Mouse (Mus musculus) embryonic stem cell, embryonic (primary cell): Measurements from ENCODE around the gene Dpp6.

Experiments
- CTCF ChIA-PET, 4 experiments: fragments of 300-600 bp in 2 of 4; fragments of 350-600 bp in 2 of 4; sonication (Branson Sonifier 250); formaldehyde crosslinking; loops; one replicate each; lab custom pipeline; 2022; ENCODE audit warnings: inconsistent platforms in 2 of 4; lab: Charles Lee
- POLR2A ChIA-PET, 4 experiments: fragments of 300-600 bp in 2 of 4; fragments of 350-600 bp in 2 of 4; sonication (Branson Sonifier 250); formaldehyde crosslinking; loops; one replicate each; lab custom pipeline; 2022; ENCODE audit warnings: antibody characterized with exemption in 4 of 4, inconsistent platforms in 1 of 4; lab: Charles Lee

Dpp6 gene

DNA sequence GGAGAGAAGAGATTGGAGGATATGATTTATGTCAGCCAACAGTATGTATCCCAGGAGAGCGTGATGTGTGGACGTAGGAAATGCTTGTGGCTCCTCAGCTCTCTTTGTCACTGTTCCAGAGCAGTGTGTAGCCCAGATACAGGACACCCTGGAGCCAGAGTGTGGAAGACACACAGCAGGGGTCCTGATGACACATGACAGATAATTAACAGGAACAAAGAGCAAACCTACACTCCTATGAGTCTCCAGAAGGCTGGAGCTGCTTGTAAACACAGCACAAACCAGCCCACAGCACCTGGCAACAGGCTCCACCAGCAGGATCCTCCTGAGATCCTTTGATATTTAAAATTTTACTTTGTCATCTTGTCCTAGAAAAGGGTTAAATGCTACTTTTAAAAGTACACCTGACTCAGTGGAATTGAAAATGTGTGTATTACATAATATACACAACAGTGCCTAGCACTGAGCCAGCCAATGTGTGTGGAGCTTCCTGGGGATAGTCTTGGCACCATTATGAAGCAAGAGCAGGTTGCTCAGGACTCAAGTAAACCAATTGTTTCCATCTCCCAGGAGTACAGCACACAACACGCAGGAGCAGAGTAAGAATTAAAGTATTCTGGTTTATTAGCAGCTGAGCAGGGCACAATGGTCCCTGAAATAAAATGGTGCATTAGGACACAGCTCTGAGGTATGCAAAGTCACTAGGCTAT, 115.6 kb downstream of the Dpp6 start:
- CTCF ChIA-PET, result interaction anchor here in 2 of 4 experiments (0.5 to 1.2 kb wide), 4 partner anchors 85 to 142 kb away, joined by 3 read pairs; no protein-coding TSS in a partner anchor

DNA sequence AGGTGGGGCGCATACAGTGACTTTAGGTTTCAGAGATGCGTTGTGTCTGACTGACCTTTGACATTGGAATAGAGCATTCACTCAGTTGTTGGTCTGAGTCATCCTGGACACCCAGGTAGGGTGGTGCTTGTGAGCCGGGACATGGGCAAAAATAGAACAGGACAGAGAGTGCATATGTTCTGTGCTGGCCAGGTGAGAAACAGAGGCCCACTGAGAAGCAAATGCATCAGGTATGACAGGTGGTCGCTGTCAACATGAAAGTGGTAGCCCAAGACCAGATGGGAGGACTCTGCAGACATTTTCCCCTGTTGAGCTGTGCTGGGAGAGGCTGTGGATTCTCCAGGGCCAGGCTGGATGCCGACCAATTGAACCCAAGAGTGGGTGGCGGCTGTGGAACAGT, 117.9 kb downstream of the Dpp6 start:
- ChIA-PET POLR2A (no interaction called here), CTCF (no interaction called here)

More for the DNA sequence above, 115.6 kb downstream of the Dpp6 start:
- POLR2A ChIA-PET, result interaction anchor here in 3 of 4 experiments (0.7 to 2.3 kb wide), 5 partner anchors 21 to 584 kb away, joined by 3 to 13 read pairs (median 3); no protein-coding TSS in a partner anchor

DNA sequence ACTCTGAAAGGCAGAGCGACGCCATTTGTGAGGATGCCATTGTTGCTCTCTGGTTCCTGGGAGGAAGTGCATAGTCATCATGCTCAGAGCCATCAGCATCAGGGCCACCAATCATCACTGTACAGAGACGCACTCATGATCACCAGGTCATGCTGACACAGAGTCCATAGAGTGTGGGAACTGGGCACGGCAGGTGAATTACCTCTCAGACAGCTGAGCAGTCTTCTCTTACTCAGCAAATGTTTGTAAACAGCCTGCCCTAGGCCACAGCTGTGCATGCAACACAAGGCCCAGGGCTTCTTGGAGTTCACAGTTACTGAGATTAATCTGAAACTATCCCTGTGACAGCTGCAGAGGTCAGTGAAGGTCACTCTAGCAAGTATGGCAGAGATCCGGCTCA, 124.5 kb downstream of the Dpp6 start:
- CTCF ChIA-PET, result no interaction called here
- POLR2A ChIA-PET, result no interaction called here

DNA sequence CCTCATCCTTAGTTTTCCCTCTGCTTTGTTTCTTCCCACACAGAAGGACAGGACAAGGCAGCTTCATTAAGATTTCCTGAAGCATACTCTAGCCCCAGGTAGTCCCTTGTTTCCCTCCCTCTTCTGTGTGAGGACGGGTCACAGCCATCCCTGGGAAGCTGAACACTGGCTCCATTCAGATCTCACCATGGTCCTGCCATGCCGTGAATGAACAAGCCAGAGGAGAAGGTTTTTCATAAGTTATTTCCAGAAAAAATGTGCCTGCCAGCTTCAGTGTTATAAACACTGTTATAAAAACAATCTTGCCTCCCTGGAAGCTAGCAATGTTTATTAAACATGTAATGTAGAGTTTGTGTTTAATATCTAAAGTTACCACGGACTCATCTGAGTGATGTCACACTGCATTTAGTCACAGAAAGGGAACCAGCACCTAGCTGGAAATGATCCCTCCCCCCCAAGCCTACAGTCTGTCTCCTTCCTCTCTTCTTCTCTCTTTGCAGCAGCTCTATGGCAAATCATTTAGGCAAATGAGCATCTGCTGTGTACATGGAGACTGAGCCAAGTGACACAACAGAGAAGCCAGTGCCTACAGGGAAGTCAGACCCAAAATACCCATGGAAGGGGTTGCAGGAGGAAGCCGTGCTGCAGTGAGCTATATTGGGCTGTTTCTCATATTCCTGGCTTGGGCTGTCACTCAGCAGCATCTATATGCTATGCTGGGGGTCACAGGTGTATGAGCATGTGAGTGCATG, 128.3 kb downstream of the Dpp6 start:
- CTCF ChIA-PET, result no interaction called here
- POLR2A ChIA-PET, result interaction anchor here in 1 of 4 experiments (0.5 to 0.8 kb wide), 3 partner anchors 36 to 669 kb away, joined by 3 read pairs; no protein-coding TSS in a partner anchor

DNA sequence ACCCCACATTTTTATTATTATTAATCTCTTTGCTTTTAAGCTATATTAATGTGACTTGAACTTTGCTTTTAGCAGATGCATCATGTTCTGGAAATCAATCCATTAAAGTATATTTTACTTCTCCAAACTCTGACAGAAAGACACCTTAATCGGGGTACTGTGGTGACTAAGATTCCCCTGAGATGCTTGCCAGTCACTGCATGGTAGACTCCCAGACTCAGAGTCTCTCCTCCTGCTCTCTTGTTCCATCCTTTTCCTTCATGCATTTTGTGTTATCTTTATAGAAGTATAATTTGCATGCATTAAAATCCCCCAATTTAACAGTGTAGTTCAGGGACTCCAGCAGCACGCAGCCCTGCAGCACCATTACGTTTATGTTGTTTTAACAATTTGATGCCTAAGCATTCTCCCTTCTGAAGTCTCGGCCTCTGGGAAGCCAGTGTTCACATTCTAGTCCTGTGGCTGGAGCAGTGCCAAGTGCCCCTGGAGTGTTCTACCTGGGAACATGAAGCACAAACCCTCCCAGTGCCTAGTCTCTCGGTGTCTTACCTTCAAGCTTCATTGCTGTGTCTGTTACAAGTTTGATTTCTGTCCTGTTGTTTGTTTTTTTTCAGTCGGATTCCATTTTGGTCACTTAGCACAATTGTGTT, 153.1 kb downstream of the Dpp6 start:
- ChIA-PET CTCF (no interaction called here), POLR2A (interaction anchor here in 1 of 4 experiments (0.6 kb wide), 1 partner anchor 452 kb away, joined by 4 read pairs; no protein-coding TSS in a partner anchor)

DNA sequence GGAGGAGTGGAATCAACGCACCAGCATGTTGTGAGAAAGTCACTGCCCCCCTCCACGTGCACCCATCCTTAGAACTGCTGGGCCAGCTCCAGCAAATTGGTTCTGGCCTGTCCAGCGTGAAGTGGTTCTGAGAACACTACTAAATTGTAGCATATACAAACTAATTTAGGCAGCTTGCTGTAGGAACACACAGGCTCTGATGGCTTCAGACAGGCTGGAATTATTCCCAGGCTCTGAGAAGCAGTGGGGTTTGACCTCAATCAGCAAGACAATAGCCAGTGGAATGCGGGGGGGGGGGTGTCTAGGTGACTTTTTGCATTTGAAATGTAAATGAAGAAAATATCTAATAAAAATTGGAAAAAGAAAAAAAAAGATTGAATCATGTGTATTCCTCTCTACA, 156.2 kb downstream of the Dpp6 start:
- ChIA-PET POLR2A (interaction anchor here in 2 of 4 experiments (0.6 kb wide), 2 partner anchors 8 to 662 kb away, joined by 3 to 8 read pairs; no protein-coding TSS in a partner anchor), CTCF (no interaction called here)

DNA sequence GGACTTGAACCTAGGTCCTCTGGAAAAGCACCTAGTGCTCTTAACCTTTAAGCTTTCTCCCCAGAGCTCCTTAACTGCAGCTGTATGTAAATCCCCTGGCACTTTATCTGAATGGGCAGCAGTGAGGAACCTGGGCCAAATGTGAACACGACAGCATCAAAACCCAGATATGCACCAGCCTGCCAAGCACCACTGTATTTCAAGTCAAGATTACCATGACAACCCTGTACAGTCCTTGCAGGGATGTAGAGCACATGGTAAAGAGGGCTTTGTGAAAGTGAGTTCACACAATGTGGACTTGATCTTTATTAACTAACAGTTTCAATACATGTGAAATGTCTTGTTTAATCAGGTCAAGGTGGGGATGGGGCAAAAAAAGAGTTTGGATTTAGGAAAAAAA, 162.3 kb downstream of the Dpp6 start:
- CTCF ChIA-PET, result no interaction called here
- POLR2A ChIA-PET, result no interaction called here

DNA sequence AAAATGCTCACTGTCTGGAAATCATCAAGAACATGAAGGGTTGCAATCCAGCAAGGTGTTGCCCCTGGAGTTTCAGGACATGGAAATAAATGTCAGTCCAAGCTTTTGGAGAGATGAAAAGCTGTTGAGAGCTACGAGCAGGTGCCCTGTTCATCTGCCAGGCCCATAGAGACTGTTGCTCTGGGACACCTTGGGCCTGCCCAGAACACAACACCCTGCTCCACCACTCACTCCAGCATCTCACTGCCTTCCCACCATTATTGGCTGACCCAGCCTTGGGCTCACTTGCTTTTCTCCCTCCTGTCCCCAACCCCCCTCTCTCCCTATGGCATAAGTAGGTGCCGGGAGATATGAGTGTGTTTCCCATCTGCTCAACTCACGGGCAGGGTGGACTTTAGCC, 162.8 kb downstream of the Dpp6 start:
- POLR2A ChIA-PET, result no interaction called here
- CTCF ChIA-PET, result no interaction called here

DNA sequence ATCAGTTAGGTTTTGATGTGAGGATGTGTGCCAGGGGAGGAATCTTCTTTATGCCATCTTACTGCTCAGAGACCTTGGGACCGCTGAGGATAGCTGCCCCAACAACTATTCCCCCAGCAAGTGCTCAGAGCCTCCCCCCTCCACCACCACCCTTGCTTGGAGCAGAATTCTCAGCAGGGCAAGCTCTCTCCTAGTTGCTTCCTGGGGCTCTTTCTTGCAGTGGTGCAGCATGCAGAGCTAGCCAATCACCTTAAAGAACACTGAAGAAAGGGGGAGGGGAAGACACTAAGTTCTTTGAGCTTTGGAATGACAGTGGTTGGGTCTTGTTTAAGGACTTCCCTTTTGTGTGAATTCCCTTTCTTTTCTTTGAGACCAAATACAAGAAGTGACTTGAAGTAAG, 168.1 kb downstream of the Dpp6 start:
- POLR2A ChIA-PET, result interaction anchor here in 2 of 4 experiments (0.7 kb wide), 2 partner anchors 171 to 1125 kb away, joined by 3 to 5 read pairs; no protein-coding TSS in a partner anchor
- CTCF ChIA-PET, result no interaction called here

DNA sequence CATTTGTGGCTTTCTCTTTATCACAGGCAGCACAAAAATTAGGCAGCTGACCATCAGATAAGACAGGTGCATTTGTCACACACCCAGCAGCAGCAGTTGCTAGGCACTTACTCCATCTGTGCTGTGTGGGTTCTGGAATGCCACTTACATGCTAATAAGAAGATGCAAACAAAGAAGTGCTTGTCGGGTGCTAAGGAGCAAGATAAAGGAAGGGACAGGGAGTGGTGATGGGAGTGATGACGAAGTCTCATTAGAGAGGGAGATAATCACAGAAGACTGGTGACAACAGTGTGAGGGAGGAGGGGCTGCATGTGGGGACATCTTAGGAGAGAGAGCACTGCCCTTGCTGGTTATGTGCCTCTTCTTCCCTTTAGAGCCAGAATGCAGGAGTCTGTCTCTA, 174.6 kb downstream of the Dpp6 start:
- ChIA-PET POLR2A (interaction anchor here in 1 of 4 experiments (0.6 kb wide), 1 partner anchor 553 kb away, joined by 3 read pairs; no protein-coding TSS in a partner anchor), CTCF (interaction anchor here in 3 of 4 experiments (0.7 to 1.0 kb wide), 5 partner anchors 9 to 574 kb away, joined by 3 to 4 read pairs (median 3); no protein-coding TSS in a partner anchor)

DNA sequence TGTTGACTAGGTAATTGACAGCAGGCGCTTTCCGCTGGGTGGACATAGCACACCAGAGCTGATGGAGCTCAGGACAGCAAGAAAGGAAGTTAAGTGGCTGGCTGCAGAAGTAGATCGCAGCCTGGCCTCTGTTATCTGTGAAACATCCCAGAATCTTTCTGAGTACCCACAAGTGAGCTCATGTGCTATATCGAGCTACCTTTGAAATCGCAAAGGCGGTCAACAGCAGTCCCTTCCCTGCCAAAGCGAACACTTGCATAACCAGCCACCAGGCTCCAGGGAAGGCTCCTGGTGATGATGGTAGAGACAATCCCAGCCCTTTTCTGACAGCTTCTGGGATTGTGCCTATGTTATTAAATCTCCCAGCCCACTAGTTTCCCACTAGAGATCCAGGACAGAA, 186.5 kb downstream of the Dpp6 start:
- ChIA-PET CTCF (no interaction called here), POLR2A (interaction anchor here in 1 of 4 experiments (0.6 kb wide), 1 partner anchor 261 kb away, joined by 3 read pairs; no protein-coding TSS in a partner anchor)

DNA sequence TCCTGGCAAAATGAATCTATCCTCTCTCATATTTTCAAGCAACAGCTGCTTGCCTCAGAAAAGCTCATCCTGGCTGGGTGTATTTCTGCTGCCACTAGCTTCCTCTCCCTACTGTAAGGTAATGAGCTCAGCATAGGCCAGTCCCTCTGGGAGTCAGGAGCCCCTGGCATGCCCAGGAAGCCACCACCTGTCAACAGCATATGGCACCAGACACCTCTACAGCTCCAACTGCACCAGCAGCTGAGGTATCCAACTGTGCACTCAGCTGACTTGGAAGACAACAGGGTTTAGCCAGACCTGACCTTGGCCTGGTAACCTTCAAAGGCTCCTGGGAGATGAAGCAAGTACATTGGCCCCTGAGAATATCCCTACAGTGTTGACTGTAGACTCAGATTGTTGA, 192.2 kb downstream of the Dpp6 start:
- CTCF ChIA-PET, result interaction anchor here in 2 of 4 experiments (1.2 to 1.8 kb wide), 2 partner anchors 8 kb away, joined by 3 to 5 read pairs; no protein-coding TSS in a partner anchor
- POLR2A ChIA-PET, result no interaction called here

DNA sequence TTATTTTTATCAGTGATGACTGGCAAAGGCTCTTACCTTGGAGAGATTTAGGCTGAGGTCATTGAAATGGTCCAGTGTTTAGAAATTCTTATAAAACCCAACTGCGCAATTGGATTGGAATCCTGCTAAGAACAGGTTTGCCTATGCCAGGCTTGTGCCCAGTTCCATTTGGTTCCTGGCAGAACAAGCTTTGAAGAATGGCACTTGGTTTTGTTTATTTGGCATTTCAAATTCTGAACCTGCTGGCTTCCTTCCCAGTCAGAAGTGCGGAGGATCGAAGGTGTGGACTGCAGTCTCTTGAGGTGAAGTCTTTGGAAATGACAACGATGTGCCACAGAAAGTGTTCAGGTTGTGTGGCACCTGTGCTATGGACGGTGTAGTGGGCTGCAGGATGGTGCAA, 193.6 kb downstream of the Dpp6 start:
- ChIA-PET POLR2A (interaction anchor here in 1 of 4 experiments (1.3 kb wide), 1 partner anchor 21 kb away, joined by 3 read pairs; no protein-coding TSS in a partner anchor), CTCF (interaction anchor here in 2 of 4 experiments (0.6 to 1.8 kb wide), 2 partner anchors 9 to 82 kb away, joined by 3 to 5 read pairs; no protein-coding TSS in a partner anchor)

DNA sequence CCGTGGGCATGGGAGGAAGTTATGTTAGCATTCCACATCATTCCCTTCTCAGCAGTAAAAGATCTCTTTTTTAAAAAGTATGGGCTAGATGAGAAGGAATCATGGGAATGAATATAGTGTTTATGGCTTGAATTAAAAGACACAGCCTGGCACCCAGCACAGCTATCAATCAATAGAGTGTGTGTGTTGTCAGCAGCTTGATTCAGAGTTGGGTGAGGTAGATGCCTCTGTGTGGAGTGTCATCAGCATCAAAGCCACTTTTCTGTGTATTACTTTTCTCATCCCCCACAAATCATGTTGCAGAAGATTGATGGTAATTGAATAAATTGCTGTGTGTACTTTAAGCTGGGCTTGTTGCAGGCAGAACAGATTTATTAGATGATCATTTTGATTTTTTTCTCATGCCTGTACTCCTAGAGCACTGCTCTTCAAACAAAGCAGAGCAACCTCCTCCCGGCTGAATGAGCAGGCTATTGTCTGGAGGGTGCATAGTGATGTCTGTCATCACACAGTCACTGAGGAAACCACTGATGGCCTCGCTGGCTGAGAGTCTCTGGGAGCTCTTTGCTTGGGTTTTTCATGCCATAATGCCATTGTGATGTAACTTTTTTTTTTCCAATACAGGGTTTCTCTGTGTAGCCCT, 201.4 kb downstream of the Dpp6 start:
- ChIA-PET POLR2A (interaction anchor here in 1 of 4 experiments (0.6 kb wide), 1 partner anchor 50 kb away, joined by 3 read pairs; no protein-coding TSS in a partner anchor), CTCF (interaction anchor here in 1 of 4 experiments (1.2 kb wide), 1 partner anchor 11 kb away, joined by 3 read pairs; no protein-coding TSS in a partner anchor)

DNA sequence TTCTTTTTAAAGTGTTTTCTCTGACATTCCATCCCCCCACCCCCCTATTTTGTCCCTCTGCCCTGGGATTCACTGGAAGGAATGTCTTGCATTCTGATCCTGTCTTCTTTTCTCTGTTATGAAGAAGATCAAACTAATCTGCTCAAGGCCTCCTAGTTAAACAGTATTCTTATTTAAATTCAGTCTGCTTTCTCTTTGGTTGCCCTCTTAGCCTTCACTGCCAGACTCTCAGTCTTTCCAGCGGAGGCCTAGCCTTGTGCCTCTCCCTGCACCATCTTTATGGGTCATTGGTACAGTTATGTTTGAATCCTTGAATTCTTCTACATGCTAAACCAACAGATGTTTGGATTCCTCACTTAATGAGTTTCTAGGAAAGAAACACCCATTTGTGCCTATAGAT, 211.6 kb downstream of the Dpp6 start:
- ChIA-PET CTCF (no interaction called here), POLR2A (no interaction called here)

DNA sequence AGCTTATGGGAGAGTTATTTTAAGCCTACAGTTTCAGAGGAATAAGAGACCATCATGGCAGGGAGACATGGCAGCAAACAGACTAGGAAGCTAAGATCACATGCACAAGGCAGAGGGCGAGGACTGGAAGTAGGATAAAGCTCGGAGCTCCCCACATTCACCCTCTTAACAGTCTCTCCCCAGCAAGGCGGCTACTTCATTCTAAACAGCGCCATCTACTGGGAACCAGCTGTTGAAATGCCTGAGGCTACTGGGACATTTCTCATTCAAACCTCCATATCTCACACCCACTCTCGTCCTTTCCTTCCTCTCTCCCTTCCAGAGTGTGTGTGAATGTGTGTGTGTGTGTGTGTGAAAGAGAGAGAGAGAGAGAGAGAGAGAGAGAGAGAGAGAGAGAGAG, 212.8 kb downstream of the Dpp6 start:
- POLR2A ChIA-PET, result interaction anchor here in 2 of 4 experiments (1.1 to 1.3 kb wide), 2 partner anchors 125 to 126 kb away, joined by 4 to 8 read pairs; no protein-coding TSS in a partner anchor
- CTCF ChIA-PET, result interaction anchor here (0.5 to 1.4 kb wide), 24 partner anchors 11 to 747 kb away, joined by 3 to 17 read pairs (median 3); no protein-coding TSS in a partner anchor

DNA sequence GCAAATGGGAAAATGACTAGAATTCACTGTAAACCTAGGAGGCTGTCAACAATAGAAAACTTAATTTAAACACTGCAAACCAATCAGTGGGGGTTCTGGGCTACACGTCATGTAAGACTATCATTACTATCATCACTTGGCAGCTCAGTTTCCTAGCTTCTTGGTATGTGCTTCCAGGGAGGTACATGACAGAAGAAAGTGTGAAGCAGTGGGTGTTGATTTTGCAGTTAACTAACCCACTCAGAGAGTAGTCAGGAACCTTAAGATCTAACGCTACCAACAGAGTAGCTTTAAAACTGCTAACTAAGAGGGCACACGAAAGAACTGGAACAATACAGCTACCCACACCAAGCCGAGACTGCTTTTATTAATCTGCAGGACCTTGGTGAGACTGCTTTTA, 217.9 kb downstream of the Dpp6 start:
- CTCF ChIA-PET, result interaction anchor here (0.9 to 2.0 kb wide), 9 partner anchors 10 to 752 kb away, joined by 3 to 16 read pairs (median 3); no protein-coding TSS in a partner anchor
- POLR2A ChIA-PET, result interaction anchor here in 1 of 4 experiments (1.4 kb wide), 1 partner anchor 131 kb away, joined by 4 read pairs; no protein-coding TSS in a partner anchor

DNA sequence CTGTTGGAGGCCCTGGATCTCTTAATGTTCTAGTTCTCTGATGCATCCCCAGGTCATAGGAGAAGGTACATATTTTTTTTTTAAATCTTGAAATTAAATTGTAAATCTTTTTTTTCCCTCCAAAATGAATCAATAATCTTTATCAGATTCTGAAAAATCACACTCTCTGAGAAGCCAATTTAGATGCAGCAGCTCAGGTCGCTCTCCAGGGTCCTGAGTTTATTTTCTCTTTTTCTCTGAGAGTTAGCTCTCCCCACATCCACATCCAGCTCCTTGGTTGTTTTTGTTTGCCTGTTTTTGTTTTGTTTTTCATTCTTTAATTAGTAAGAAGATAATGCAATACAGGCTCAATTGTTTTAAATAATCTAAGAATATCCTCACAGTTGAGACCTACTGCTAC, 218.3 kb downstream of the Dpp6 start:
- CTCF ChIA-PET, result interaction anchor here (0.9 to 2.0 kb wide), 13 partner anchors 10 to 847 kb away, joined by 3 to 16 read pairs (median 3); no protein-coding TSS in a partner anchor
- POLR2A ChIA-PET, result interaction anchor here in 1 of 4 experiments (1.4 kb wide), 1 partner anchor 132 kb away, joined by 4 read pairs; no protein-coding TSS in a partner anchor
